Mouse (Mus musculus) MEL (cell line): ENCODE measurements at regions not wholly inside any gene's neighbourhood (a gene's known extent, or its start where the extent isn't known, plus 50 kb on each side); places are given as distances from the start of the nearest gene placed in this dataset.

Experiments
- DNase-seq: peaks from one replicate; pipeline ENCODE4 v3.0.0; 2011; ENCODE audit warnings: low read depth, low spot score
- H3K27ac ChIP-seq: 2 replicates; pipeline ENCODE4 v1.5.1; 2012; ENCODE audit warnings: low read depth, mild to moderate bottlenecking, control low read depth, low read length, moderate library complexity; ENCODE audit not compliant: control insufficient read depth
- H3K27me3 ChIP-seq, 2 experiments: fragments of 150-350 bp in 1 of 2; sonication (generic) in 1 of 2; 2 replicates each; pipeline ENCODE4 v1.6.1; 2012; ENCODE audit warnings: low read length in 2 of 2, mild to moderate bottlenecking in 2 of 2, improper control_type of control experiment in 1 of 2, moderate library complexity in 1 of 2; ENCODE audit not compliant: insufficient read depth in 2 of 2, control insufficient read depth in 1 of 2
- H3K36me3 ChIP-seq, 2 experiments: 2 replicates each; pipeline ENCODE4 v1.6.1; 2012 to 2014; ENCODE audit warnings: low read length in 2 of 2, improper control_type of control experiment in 1 of 2, inconsistent platforms in 1 of 2, mild to moderate bottlenecking in 1 of 2; ENCODE audit not compliant: insufficient read depth in 2 of 2, control insufficient read depth in 1 of 2
- H3K4me1 ChIP-seq, 2 experiments: fragments of 150-350 bp in 1 of 2; sonication (generic) in 1 of 2; 2 replicates each; pipeline ENCODE4 v1.6.1; 2012; ENCODE audit warnings: low read length in 2 of 2, improper control_type of control experiment in 1 of 2, mild to moderate bottlenecking in 1 of 2; ENCODE audit not compliant: insufficient read depth in 2 of 2, control insufficient read depth in 1 of 2
- H3K4me3 ChIP-seq, 2 experiments: fragments of 150-350 bp in 1 of 2; sonication (generic) in 1 of 2; 2 replicates each; pipeline ENCODE4 v1.5.1; 2012; ENCODE audit warnings: low read depth in 2 of 2, low read length in 2 of 2, mild to moderate bottlenecking in 2 of 2, moderate library complexity in 2 of 2, control low read depth in 1 of 2, improper control_type of control experiment in 1 of 2; ENCODE audit not compliant: control insufficient read depth in 1 of 2, insufficient read depth in 1 of 2
- H3K79me2 ChIP-seq: 2 replicates; pipeline ENCODE4 v1.6.1; 2012; ENCODE audit warnings: mild to moderate bottlenecking, low read length, moderate library complexity; ENCODE audit not compliant: control insufficient read depth, poor library complexity, insufficient read depth
- H3K9ac ChIP-seq: 2 replicates; pipeline ENCODE4 v1.6.1; 2012; ENCODE audit warnings: low read depth, mild to moderate bottlenecking, control low read depth, low read length, moderate library complexity; ENCODE audit not compliant: control insufficient read depth, poor library complexity, severe bottlenecking
- H3K9me3 ChIP-seq: fragments of 150-350 bp; sonication (generic); replicated peaks from 2 replicates; pipeline ENCODE4 v1.6.1; 2012; ENCODE audit warnings: mild to moderate bottlenecking, low read length, improper control_type of control experiment, moderate library complexity; ENCODE audit not compliant: insufficient read depth
- BHLHE40 ChIP-seq: IDR thresholded peaks from 2 replicates; pipeline ENCODE4 v1.6.1; 2012; ENCODE audit warnings: low read depth, mild to moderate bottlenecking, inconsistent platforms, low read length, improper control_type of control experiment, borderline replicate concordance
- CHD2 ChIP-seq: IDR thresholded peaks from 2 replicates; pipeline ENCODE4 v1.6.1; 2011; ENCODE audit warnings: low read length, improper control_type of control experiment
- E2F4 ChIP-seq: IDR thresholded peaks from 2 replicates; pipeline ENCODE4 v1.6.1; 2011; ENCODE audit warnings: low read depth, low read length, improper control_type of control experiment, borderline replicate concordance
- ELF1 ChIP-seq: IDR thresholded peaks from 2 replicates; pipeline ENCODE4 v1.6.1; 2014; ENCODE audit warnings: low read depth, mild to moderate bottlenecking, inconsistent platforms, low read length, improper control_type of control experiment, moderate library complexity
- EP300 ChIP-seq, 2 experiments: IDR thresholded peaks; 2 replicates each; pipeline ENCODE4 v1.6.1; 2011; ENCODE audit warnings: improper control_type of control experiment in 2 of 2, low read length in 2 of 2, low read depth in 1 of 2, mild to moderate bottlenecking in 1 of 2
- ETS1 ChIP-seq: IDR thresholded peaks from 2 replicates; pipeline ENCODE4 v1.6.1; 2012; ENCODE audit warnings: low read depth, mild to moderate bottlenecking, inconsistent platforms, low read length, improper control_type of control experiment, moderate library complexity
- GABPA ChIP-seq: IDR thresholded peaks from 2 replicates; pipeline ENCODE4 v1.6.1; 2012; ENCODE audit warnings: low read depth, mild to moderate bottlenecking, inconsistent platforms, low read length, improper control_type of control experiment, moderate library complexity
- HCFC1 ChIP-seq: IDR thresholded peaks from 2 replicates; pipeline ENCODE4 v1.6.1; 2012; ENCODE audit warnings: low read depth, mild to moderate bottlenecking, inconsistent platforms, low read length, improper control_type of control experiment, moderate library complexity
- JUND ChIP-seq: IDR thresholded peaks from 2 replicates; pipeline ENCODE4 v1.6.1; 2011; ENCODE audit warnings: low read depth, mild to moderate bottlenecking, improper control_type of control experiment, low read length
- KAT2A ChIP-seq: conservative IDR thresholded peaks from 2 replicates; pipeline ENCODE4 v1.6.1; 2012; ENCODE audit warnings: low read depth, low read length, improper control_type of control experiment, inconsistent platforms
- MAFK ChIP-seq: IDR thresholded peaks from 2 replicates; pipeline ENCODE4 v1.6.1; 2011; ENCODE audit warnings: low read depth, mild to moderate bottlenecking, low read length, improper control_type of control experiment, borderline replicate concordance
- MAX ChIP-seq: IDR thresholded peaks from 2 replicates; pipeline ENCODE4 v1.6.1; 2011; ENCODE audit warnings: low read length, improper control_type of control experiment
- MAZ ChIP-seq: IDR thresholded peaks from 2 replicates; pipeline ENCODE4 v1.6.1; 2012; ENCODE audit warnings: low read depth, mild to moderate bottlenecking, inconsistent platforms, low read length, improper control_type of control experiment
- MEF2A ChIP-seq: IDR thresholded peaks from 2 replicates; pipeline ENCODE4 v1.6.1; 2014; ENCODE audit warnings: low read depth, mild to moderate bottlenecking, inconsistent platforms, low read length, improper control_type of control experiment; ENCODE audit not compliant: poor library complexity, insufficient replicate concordance, severe bottlenecking; ENCODE audit errors: extremely low read depth
- MXI1 ChIP-seq: IDR thresholded peaks from 2 replicates; pipeline ENCODE4 v1.6.1; 2011; ENCODE audit warnings: mild to moderate bottlenecking, low read depth, low read length, improper control_type of control experiment
- MYB ChIP-seq: IDR thresholded peaks from 2 replicates; pipeline ENCODE4 v1.6.1; 2011; ENCODE audit warnings: mild to moderate bottlenecking, low read depth, low read length, improper control_type of control experiment
- MYC ChIP-seq: IDR thresholded peaks from 2 replicates; pipeline ENCODE4 v1.6.1; 2011; ENCODE audit warnings: low read depth, mild to moderate bottlenecking, low read length, improper control_type of control experiment, moderate library complexity
- NRF1 ChIP-seq: IDR thresholded peaks from 2 replicates; pipeline ENCODE4 v1.6.1; 2014; ENCODE audit warnings: low read depth, mild to moderate bottlenecking, inconsistent platforms, low read length, improper control_type of control experiment, moderate library complexity; ENCODE audit not compliant: poor library complexity, insufficient read depth, severe bottlenecking
- POLR2AphosphoS5 ChIP-seq: IDR thresholded peaks from 2 replicates; pipeline ENCODE4 v1.6.1; 2012; ENCODE audit warnings: low read depth, borderline replicate concordance, mild to moderate bottlenecking, inconsistent platforms, low read length, moderate library complexity, mixed read lengths
- RAD21 ChIP-seq: IDR thresholded peaks from 2 replicates; pipeline ENCODE4 v1.6.1; 2011; ENCODE audit warnings: mild to moderate bottlenecking, low read depth, low read length, improper control_type of control experiment
- SIN3A ChIP-seq: IDR thresholded peaks from 2 replicates; pipeline ENCODE4 v1.6.1; 2012; ENCODE audit warnings: low read length, improper control_type of control experiment, inconsistent platforms
- SMC3 ChIP-seq: IDR thresholded peaks from 2 replicates; pipeline ENCODE4 v1.6.1; 2011; ENCODE audit warnings: low read depth, low read length, improper control_type of control experiment
- TAL1 ChIP-seq: IDR thresholded peaks from 2 replicates; pipeline ENCODE4 v1.6.1; 2012; ENCODE audit warnings: mild to moderate bottlenecking, inconsistent platforms, low read length, moderate library complexity, mixed read lengths
- UBTF ChIP-seq: IDR thresholded peaks from 2 replicates; pipeline ENCODE4 v1.6.1; 2012; ENCODE audit warnings: low read depth, mild to moderate bottlenecking, inconsistent platforms, low read length, improper control_type of control experiment, moderate library complexity, borderline replicate concordance; ENCODE audit not compliant: insufficient read depth
- USF1 ChIP-seq: IDR thresholded peaks from 2 replicates; pipeline ENCODE4 v1.6.1; 2014; ENCODE audit warnings: low read depth, mild to moderate bottlenecking, inconsistent platforms, low read length, improper control_type of control experiment, moderate library complexity
- ZMIZ1 ChIP-seq: IDR thresholded peaks from 2 replicates; pipeline ENCODE4 v1.6.1; 2012; ENCODE audit warnings: low read depth, mild to moderate bottlenecking, inconsistent platforms, low read length, improper control_type of control experiment, moderate library complexity
- ZNF384 ChIP-seq: IDR thresholded peaks from 2 replicates; pipeline ENCODE4 v1.6.1; 2012; ENCODE audit warnings: low read depth, mild to moderate bottlenecking, inconsistent platforms, low read length, improper control_type of control experiment

DNA sequence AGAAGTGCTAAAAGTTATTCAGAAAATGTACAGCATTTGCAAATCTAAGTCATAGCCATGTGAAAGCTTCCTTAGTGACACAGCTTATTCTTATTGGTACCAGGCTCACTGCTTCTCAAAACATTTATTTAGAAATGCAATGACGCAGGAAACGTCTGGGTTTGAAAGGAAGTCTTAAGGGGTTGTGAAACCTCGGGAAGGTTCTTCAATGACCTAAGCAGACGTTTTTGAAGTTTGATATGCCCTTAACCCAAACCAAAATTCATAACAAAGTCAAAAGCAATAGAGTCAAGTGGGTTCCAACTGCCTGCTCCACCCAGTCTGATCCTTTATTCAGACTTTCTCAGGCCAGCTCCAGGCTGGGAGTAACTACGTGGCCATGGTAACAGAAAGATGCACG lies 99.2 kb upstream of the Irx5 start:
- Histone ChIP-seq H3K4me1 (no peaks in the 10 kb centered on the region), H3K27me3 (no peaks in the 10 kb centered on the region), H3K79me2 (no peaks in the 10 kb centered on the region), H3K4me3 (no peak overlapping the region), H3K9ac (no peak overlapping the region), H3K27ac (no peak overlapping the region), H3K9me3 (no peaks in the 10 kb centered on the region), H3K36me3 (no peaks in the 10 kb centered on the region)
- TF ChIP-seq MYC, result no peak
- no peak for TF ChIP-seq MEF2A
- TF ChIP-seq ETS1, result no peak
- no peak for TF ChIP-seq USF1
- no peak for TF ChIP-seq ZMIZ1
- no peak for TF ChIP-seq SMC3
- no peak for TF ChIP-seq MAFK
- no peak for TF ChIP-seq JUND
- no peak for TF ChIP-seq RAD21
- TF ChIP-seq SIN3A, result no peak
- TF ChIP-seq EP300 (IDR thresholded peaks at IDR 0.05; ENCODE audit: low read depth in 1 of 2, low read length in 2 of 2), result no peak
- TF ChIP-seq BHLHE40, result no peak
- no peak for TF ChIP-seq MAX
- no peak for TF ChIP-seq HCFC1
- no peak for TF ChIP-seq MYB
- no peak for DNase-seq

DNA sequence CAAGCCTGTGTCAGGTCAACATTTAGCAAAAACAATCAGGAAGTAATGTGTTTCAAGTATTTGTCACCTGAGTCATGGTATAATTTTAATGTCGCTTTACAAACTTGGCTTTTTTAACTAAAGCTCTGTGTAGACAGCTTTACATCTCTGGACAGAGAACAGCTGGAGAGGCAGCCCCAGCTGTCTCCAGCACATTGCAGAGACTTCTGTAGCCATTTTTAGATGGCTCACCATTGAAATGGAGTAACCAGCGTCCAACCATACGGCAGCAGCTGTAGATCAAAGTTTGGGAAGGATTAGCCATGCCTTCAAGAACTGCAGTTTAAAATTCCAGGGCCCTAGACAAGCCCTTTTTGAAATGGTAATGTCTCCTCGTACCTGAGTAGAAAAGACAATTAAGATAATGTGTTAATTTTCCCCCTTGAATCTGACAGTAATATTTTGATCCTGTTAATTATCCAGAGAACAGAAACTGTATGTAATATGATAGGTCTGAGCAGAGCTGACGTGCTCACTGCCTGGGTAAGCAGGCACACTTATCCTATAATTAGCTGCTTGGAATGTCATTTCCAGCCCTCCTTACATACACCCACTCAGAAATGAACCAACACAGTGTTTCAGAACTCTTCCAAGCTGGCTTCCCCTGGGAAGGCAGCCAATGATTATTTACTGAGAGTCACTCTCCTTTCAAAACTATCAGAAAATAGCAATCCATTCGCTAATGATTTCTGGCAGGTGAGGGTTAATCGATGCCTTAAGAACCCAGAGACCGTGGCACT lies 104.6 kb upstream of the Irx5 start:
- H3K9me3 ChIP-seq, result no peaks in the 10 kb centered on the region
- TF ChIP-seq NRF1 (no peak), KAT2A (no peak), ELF1 (no peak), MYB (no peak), POLR2AphosphoS5 (no peak), RAD21 (no peak), CHD2 (no peak), UBTF (no peak), ZNF384 (no peak), GABPA (no peak), MXI1 (no peak), USF1 (no peak), MAZ (no peak), MYC (no peak), TAL1 (no peak), BHLHE40 (no peak), SMC3 (no peak), JUND (no peak), E2F4 (no peak)
- no peak for DNase-seq

More for the DNA sequence above, 104.6 kb upstream of the Irx5 start:
- Histone ChIP-seq H3K36me3 (no peaks in the 10 kb centered on the region), H3K27ac (no peak overlapping the region), H3K9ac (no peak overlapping the region), H3K79me2 (no peaks in the 10 kb centered on the region), H3K27me3 (no peaks in the 10 kb centered on the region), H3K4me1 (no peaks in the 10 kb centered on the region), H3K4me3 (no peak overlapping the region)
